Mouse (Mus musculus) cortical plate, adult 2 months (tissue): Measurements from ENCODE around the gene 1700016C15Rik. TPM values are rescaled to one million over a fixed set of nuclear protein-coding genes. Genes with fewer than 3 reads are reported as not detected.

Experiments used
- H3K27ac ChIP-seq: fragments of 200-500 bp; 2 replicates; pipeline ENCODE4 v1.5.1; 2012; ENCODE audit warnings: low read length, control low read depth, inconsistent platforms; ENCODE audit not compliant: insufficient read depth
- H3K4me1 ChIP-seq: fragments of 200-500 bp; 2 replicates; pipeline ENCODE4 v1.6.1; 2011; ENCODE audit warnings: low read length; ENCODE audit not compliant: control insufficient read depth, insufficient read depth
- H3K4me3 ChIP-seq: fragments of 200-500 bp; 2 replicates; pipeline ENCODE4 v1.5.1; 2011; ENCODE audit warnings: mild to moderate bottlenecking, low read length, control low read depth; ENCODE audit not compliant: insufficient read depth
- CTCF ChIP-seq: fragments of 200-500 bp; IDR thresholded peaks from 2 replicates; pipeline ENCODE4 v1.5.1; 2011; ENCODE audit warnings: mild to moderate bottlenecking, control low read depth, low read length; ENCODE audit not compliant: insufficient read depth; ENCODE audit errors: extremely low read depth
- POLR2A ChIP-seq: fragments of 200-500 bp; IDR thresholded peaks from 2 replicates; pipeline ENCODE4 v1.6.1; 2011; ENCODE audit warnings: mild to moderate bottlenecking, low read length, control low read depth; ENCODE audit not compliant: insufficient read depth; ENCODE audit errors: extremely low read depth
- polyA plus RNA-seq: library from polyadenylated mRNA; depleted of rRNA; stranded (reverse); fragments of >200 nt; gene quantifications from 2 replicates; pipeline ENCODE4 v1.2.3, GENCODE M21; 2012

The 1700016C15Rik gene
- polyA plus RNA-seq, 1 experiment: not detected

DNA sequence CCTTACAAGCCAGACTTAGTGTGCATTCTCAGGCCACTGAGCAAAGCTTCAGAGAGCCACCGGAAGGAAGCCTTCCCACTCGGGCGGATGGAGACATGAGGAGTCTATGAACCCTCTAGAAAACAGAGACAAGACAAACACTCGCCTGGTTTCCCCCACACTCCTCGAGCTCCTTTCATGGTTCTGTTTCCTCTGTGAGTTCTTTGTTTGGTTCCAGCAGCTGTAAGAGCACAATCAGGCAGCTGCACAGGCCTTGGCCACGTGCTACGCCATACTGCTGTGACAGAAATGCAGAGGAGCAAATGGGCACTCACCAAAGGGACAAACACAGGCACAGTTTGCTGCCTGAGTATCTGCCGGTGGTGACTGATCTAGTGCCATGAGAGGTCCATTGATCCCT, 29.1 kb upstream of the 1700016C15Rik start:
- Histone ChIP-seq H3K27ac (no peak overlapping the region), H3K4me1 (no peaks in the 10 kb centered on the region), H3K4me3 (no peak overlapping the region)
- TF ChIP-seq CTCF (no peak), POLR2A (no peak)

DNA sequence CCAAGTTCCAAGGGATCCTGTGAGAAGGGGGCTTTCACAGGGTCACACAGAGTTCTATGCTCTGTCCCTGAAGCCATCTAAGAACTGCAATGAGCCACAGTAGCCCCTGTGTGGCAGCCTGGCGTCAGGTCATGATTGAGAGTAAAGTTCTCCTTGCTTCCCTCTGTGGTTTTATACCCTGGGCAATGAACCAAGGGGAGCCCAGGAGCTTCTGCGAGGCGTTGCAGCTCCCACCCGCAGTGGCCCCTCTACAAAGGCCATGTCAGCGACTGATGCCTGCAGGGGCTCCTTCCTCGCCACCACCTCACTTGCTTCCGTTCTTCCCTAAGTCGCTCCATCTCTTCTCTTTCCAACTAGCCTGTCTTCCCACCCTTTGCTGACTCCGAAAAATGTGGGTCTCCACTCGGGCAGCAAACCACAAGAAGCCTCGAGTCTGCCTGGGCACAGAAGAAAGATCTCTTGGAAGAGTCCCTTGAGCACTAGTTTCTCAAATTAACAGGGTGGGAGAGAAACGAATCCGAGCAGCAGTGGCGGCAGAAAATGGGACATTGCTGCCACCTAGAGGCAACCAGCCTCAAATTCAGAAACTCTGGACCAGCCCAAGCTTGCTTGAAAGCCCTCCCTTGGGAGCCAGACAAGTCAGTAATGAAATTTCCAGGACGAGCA, 27.0 kb upstream of the 1700016C15Rik start:
- H3K4me3 ChIP-seq: peak overlapping the region; percentile 32
- H3K4me1 ChIP-seq: no peaks in the 10 kb centered on the region
- TF ChIP-seq POLR2A (no peak), CTCF (peak; percentile 84)
- no peak overlapping the region for H3K27ac ChIP-seq

DNA sequence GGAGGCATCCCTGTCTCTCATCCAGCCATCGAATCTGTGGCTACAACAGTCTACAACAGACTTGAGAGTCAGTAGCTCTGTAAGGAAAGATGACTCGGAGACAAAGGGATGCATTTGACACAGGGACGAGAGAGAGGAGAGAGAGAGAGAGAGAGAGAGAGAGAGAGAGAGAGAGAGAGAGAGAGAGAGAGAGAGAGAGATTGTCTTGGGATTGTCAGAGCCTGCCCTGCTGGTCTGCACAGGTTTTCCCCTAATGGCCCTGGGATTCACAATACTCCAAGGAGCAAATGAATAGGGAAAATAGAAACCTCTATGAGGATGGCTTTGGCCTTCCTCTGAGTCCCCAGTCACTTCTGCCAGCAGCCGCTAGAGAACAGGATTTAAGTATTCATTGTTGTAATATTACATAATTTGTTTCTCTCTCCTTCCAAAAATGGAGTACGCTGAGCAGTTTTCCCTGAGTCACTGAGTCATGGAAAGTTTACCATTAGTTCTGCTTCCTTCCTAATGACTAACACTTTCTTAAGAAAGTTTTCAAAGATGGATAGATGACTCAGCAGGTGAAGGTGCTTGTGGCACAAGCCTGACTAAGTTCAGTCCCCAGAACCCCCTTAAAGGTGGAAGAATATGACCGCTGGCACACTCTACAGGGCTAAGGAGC, 26.3 kb upstream of the 1700016C15Rik start:
- Histone ChIP-seq H3K4me1 (no peaks in the 10 kb centered on the region), H3K4me3 (no peak overlapping the region; the same call in 1 of the 2 replicates), H3K27ac (no peak overlapping the region)
- TF ChIP-seq POLR2A (no peak), CTCF (no peak)

DNA sequence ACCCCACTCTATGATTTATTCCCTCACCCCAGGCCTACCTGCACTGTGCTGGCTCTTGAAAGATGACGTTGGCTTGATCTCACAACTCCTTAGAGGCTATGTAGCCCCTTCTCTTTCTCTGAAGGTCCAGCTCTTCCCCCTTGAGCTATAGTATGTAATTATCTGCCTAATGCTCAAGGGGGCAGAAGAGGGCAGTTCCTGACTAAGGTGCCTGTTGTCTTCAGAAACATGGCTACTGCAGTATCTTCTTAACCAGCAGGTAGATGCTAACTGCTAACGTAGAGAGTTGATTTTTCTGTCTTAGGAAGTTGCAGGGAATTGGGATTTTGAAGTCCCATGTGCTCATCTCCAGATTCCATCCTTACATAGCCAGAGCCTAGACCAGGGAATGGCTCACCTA, 24.4 kb upstream of the 1700016C15Rik start:
- H3K4me1 ChIP-seq: no peaks in the 10 kb centered on the region
- H3K27ac ChIP-seq: no peak overlapping the region
- no peak overlapping the region for H3K4me3 ChIP-seq
- TF ChIP-seq POLR2A: no peak
- peak; percentile 21; the same call in 1 of the 2 replicates for TF ChIP-seq CTCF

DNA sequence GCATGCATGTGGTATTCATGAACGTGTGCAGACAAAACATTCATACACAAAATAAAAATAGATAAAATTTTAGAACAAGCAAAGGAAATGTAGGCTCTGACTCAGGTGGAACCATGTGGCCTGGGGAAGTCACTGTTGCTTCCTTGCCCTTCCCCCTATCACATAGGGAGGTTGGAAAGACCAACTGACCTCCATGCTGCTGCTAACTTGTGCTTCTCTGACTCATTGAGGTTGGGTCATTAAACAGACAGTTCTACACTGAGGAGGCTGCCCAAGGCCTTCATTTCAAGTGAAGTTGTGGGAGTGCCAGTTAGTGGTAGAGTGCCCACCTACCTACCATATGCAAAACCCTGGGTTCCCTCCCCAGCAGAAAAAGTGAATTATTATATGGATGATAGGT, 22.0 kb upstream of the 1700016C15Rik start:
- Histone ChIP-seq H3K4me1 (no peaks in the 10 kb centered on the region), H3K4me3 (no peak overlapping the region), H3K27ac (no peak overlapping the region)
- TF ChIP-seq CTCF (no peak), POLR2A (no peak)

DNA sequence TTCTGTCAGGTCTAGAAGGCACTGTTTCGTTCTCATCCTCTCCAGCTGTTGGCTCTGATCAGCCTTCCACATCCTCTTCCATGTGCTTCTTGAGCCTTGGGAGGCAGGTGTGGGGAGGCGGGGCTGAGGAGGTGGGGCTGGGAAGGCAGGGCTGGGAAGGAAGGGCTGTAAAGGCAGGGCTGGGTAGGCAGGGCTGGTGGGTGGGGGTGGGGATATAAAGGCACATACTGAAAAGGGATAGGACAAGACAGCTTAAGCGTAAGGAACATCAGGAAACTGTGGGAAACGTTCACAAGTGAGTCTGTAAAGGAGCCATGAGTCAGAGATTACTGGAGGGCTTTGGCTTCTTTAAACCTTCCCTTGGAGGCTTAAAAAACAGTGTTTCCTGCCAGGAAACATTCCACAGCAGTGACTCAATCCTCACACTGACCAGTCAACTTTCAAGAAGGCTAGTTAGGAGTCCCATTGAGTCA, 21.0 kb upstream of the 1700016C15Rik start:
- H3K4me3 ChIP-seq: no peak overlapping the region
- no peak for TF ChIP-seq CTCF
- TF ChIP-seq POLR2A: no peak
- H3K4me1 ChIP-seq: no peaks in the 10 kb centered on the region
- H3K27ac ChIP-seq: no peak overlapping the region

DNA sequence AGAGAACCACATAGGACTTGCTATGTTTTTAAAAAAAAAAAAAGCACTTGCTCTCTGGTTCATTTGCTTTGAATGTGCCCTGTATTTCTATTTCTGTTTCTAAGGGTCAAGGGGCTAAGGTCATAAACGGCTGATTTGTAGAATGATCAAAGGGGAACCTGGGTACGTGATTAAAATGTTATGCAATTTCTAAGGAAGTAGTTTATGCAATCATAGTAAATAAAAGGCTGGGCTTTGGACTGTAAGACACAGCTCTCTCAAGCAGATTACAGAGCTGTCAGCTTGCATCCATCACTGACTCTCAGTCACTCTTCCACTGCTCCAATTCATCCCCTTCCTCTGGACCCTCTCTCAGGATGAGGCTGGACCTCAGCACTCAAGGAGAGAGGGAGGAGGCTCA, 18.6 kb upstream of the 1700016C15Rik start:
- no peak overlapping the region for H3K4me3 ChIP-seq
- TF ChIP-seq POLR2A (no peak), CTCF (no peak)
- no peaks in the 10 kb centered on the region for H3K4me1 ChIP-seq
- H3K27ac ChIP-seq: no peak overlapping the region

DNA sequence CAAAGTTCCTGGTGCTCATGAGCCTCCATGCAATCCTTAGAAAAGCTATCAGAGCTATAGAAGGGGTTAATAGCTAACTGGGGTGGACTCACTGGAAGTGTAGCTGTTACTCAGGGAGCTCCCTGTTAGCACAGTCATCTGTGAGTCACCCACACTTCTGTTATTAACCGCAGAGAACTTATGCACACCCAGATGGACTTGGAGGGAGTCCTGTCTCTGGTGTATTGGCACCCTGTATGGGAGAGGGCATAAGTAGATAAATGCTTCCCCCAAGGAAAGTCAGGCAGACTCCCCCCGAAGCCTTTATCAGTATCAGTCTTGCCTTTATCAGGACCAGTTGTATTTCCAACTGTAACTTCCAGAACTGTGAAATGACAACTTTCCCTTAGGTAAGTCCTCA, 18.2 kb upstream of the 1700016C15Rik start:
- H3K4me1 ChIP-seq: no peaks in the 10 kb centered on the region
- TF ChIP-seq POLR2A: no peak
- TF ChIP-seq CTCF: no peak
- no peak overlapping the region for H3K4me3 ChIP-seq

DNA sequence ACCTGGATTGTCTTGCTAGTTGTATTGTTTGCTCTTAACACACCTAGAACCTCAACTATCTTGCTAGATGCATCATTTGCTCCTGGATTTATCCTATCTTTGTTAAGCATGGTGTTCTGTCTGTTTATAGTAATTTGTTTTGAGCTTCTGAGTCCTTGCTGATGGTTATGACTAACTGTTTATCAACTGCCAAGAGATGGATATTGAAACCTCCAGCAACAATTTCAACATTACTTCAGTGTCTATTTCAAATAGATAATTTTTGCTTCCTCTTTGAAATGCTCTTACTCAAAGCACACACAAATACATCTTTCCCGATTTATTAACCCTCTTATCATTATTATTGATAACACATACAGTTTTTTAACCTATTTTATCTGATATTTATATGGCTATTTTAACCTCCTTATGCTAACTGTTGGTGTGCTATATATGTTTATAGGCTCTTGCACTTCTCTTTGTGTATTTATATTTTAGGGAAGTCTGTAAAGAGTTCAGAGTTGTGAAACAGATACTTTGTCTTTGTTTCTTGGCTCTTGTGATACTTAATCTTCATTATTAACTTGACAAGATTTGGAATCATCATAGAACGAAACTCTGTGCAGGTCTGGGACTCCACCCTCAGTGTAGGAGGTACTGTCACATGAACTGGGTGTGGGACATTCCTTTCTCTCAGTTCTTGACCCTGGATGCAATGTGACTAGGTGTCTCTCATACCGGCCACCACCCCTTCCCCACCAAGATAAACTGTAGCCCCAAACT, 15.8 kb upstream of the 1700016C15Rik start:
- H3K27ac ChIP-seq: no peak overlapping the region
- TF ChIP-seq CTCF (no peak), POLR2A (no peak)
- H3K4me1 ChIP-seq: no peaks in the 10 kb centered on the region
- no peak overlapping the region for H3K4me3 ChIP-seq

More for the DNA sequence above, 18.2 kb upstream of the 1700016C15Rik start:
- H3K27ac ChIP-seq: no peak overlapping the region

DNA sequence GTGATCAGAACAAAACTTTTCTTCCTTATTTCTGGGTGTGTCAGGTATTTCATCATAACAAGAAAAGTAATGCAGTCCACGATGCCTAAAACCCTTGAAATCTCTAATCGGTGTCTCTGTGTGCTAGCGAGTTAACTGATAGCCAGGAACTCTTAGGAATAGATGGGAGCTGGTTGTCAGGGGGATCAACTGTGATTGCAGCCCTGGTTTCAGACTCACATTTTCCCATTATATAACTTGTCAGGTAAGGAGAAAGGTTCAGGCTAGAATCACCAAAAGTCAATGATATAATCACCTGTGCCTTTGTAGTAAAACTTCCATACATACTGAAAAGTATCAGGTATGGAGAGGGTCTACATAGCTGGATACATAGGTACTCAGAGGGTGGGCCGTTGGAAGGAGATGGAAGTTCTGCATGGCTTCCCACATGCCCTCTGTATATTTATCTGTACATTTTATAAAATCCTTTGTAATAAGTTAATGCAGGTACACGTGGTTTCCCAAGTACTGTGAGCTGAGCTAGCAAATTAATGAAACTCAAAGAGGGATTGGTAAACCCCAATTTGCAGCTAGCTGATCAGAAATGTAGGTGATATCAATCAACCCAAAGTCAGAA, 15.1 kb upstream of the 1700016C15Rik start:
- H3K27ac ChIP-seq: no peak overlapping the region
- TF ChIP-seq POLR2A (no peak), CTCF (no peak)
- H3K4me1 ChIP-seq: no peaks in the 10 kb centered on the region
- H3K4me3 ChIP-seq: no peak overlapping the region
